Mouse (Mus musculus): ENCODE data around the gene Lin7a. TPM values are rescaled to one million over a fixed set of nuclear protein-coding genes. Genes with fewer than 3 reads are reported as not detected.

The Lin7a gene
- polyA plus RNA-seq, 1 experiment from 2014 or later, result 26.1 TPM

Other genes starting within 250 kb of the Lin7a start
- 2.3 and 2.6 TPM in 2 replicates for gene Acss3, start 148.0 kb upstream of the Lin7a start, polyA plus RNA-seq (2014; fragmentation: Nextera tagmentation; extraction: Ambion mirVana)
- gene Myf5, start 214.4 kb downstream of the Lin7a start, polyA plus RNA-seq (2014; fragmentation: Nextera tagmentation; extraction: Ambion mirVana), result 11.7 and 14.1 TPM in 2 replicates
- 2.8 and 3.9 TPM in 2 replicates for gene Myf6, start 223.1 kb downstream of the Lin7a start, polyA plus RNA-seq (2014; fragmentation: Nextera tagmentation; extraction: Ambion mirVana)